Mouse (Mus musculus): ENCODE results near the gene Tmem9b.

DNA sequence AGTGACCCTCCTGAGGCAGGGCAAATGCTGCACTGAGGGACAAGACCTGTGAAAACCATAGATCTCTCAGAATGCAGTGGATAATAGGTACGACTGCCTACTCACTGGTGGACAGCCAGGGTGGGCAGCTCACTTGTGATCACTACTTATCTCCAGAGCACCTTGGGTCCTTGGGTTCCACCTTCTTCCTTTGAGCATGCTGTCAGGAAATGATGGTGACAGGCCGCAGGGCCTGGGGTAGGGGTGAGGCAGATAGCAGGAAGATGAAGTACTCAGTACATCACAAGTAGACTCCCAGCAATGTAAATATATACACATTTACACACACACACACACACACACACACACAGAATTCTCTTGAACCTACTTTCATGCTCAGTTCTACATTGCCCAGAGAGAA, 35.2 kb upstream of the Tmem9b start:
- TF ChIP-seq CTCF (IDR thresholded peaks at IDR 0.05; ENCODE audit: low read depth) (no peak), EP300 (optimal IDR thresholded peaks at IDR 0.05) (no peak)
